Mouse (Mus musculus) CD4-positive naive resting alpha-beta T cell, adult 57 days (primary cell): Measurements from ENCODE around the gene Sds. TPM values are rescaled to one million over a fixed set of nuclear protein-coding genes. Genes with fewer than 3 reads are reported as not detected.

Source experiments
- total RNA-seq: library from RNA; stranded (reverse); gene quantifications from one replicate; pipeline ENCODE4 v1.2.4, GENCODE M21; 2023

Gene Sds
- total RNA-seq: not detected

GRCm38 (mm10) chr5:120476296-120476695, at the start of gene Sds:
Gene Sds (plus strand): TSS chr5:120476526.

GRCm38 (mm10) chr5:120431649-120432485, 44.5 kb upstream of the Sds start, which contains the start of gene Lhx5:
Gene Lhx5 (plus strand): TSS chr5:120431699.

GRCm38 (mm10) chr5:120472770-120473169, 3.6 kb upstream of the Sds start, which contains the start of gene Sdsl:
Gene Sdsl (minus strand): TSS chr5:120472810.

GRCm38 (mm10) chr5:120503144-120503795, 26.9 kb downstream of the Sds start, which contains the start of gene Plbd2:
Gene Plbd2 (minus strand): TSS chr5:120503625.

GRCm38 (mm10) chr5:120510982-120511642, 34.8 kb downstream of the Sds start, which contains the start of gene Slc8b1:
Gene Slc8b1 (plus strand): TSS chr5:120511168.

Other genes with a start within 250 kb of the Sds start
- not detected for gene Lhx5, start 44.8 kb upstream of the Sds start, total RNA-seq
- gene Sdsl, start 3.7 kb upstream of the Sds start, total RNA-seq: not detected
- gene Plbd2, start 27.1 kb downstream of the Sds start, total RNA-seq: 18.9 TPM
- 6.1 TPM for gene Slc8b1, start 34.6 kb downstream of the Sds start, total RNA-seq
- gene Tpcn1, start 112.1 kb downstream of the Sds start, total RNA-seq: 65.6 TPM
- 1.2 TPM for gene Iqcd, start 112.5 kb downstream of the Sds start, total RNA-seq
- 5.7 TPM for gene Rita1, start 136.1 kb downstream of the Sds start, total RNA-seq
- gene Ddx54, start 136.2 kb downstream of the Sds start, total RNA-seq: 118 TPM
- gene Cfap73, start 157.7 kb downstream of the Sds start, total RNA-seq: not detected
- 34.9 TPM for gene Rasal1, start 172.3 kb downstream of the Sds start, total RNA-seq
- gene Dtx1, start 235.4 kb downstream of the Sds start, total RNA-seq: 261 TPM